Comparison of ENCODE assay signal across 10 mouse cellular contexts in genomic region chr1:190724591-190725380, GRCm38 (mm10).
DNase-seq lines count a peak whose midpoint lies in the region; ATAC-seq lines count a peak whose summit lies in the region.
"Had no signal": no experiment of that assay in that cellular context is flagged by ENCODE, and none has a peak within 500 bp of the region (broad histone marks: within the 10 kb centered on the region; RNA-seq: fewer than 3 reads in every experiment).

No protein-coding gene starts in this region.

- H3K36me3 ChIP-seq in forebrain, embryonic 16.5 days (ENCODE audit: control insufficient read depth, insufficient read depth), result no peaks in the 10 kb centered on the region

- intact Hi-C loops in left cerebral cortex, postnatal 14 days (cut with DNase I), result no loop called here

- H3K27ac ChIP-seq in forebrain, embryonic 16.5 days (ENCODE audit: low read length), result 0 out of 2 replicates have a peak overlapping the region, but pooled peaks have one; percentile 21
- H3K27ac ChIP-seq: stomach, postnatal 0 days had no signal

- H3K4me2 ChIP-seq in forebrain, embryonic 16.5 days (ENCODE audit: low read length), result no peak overlapping the region

- peak; percentile 12 for DNase-seq in layer of hippocampus, adult 9-11 months
- no peak for DNase-seq in layer of hippocampus, adult 9-10 months (ENCODE audit: low spot score)
- DNase-seq in left cerebral cortex, postnatal 14 days (ENCODE audit: low spot score in 2 of 2), result peak; percentile 20 to 43
- DNase-seq in right cerebral cortex, postnatal 10 days (ENCODE audit: low spot score in 2 of 2), result peak; percentile 69 to 79
- DNase-seq in adipocyte (ENCODE audit: low spot score), result no peak
- DNase-seq in lung, postnatal 4 days, result no peak
- DNase-seq: kidney, adult 8-10 months; lung, adult 18-20 months had no signal

- no peaks in the 10 kb centered on the region for H3K9me3 ChIP-seq in forebrain, embryonic 16.5 days (ENCODE audit: control insufficient read depth, low read length)

- H3K27me3 ChIP-seq in forebrain, embryonic 16.5 days (replicated peaks; ENCODE audit: control insufficient read depth, insufficient read depth, low read length), result no peaks in the 10 kb centered on the region

- WGBS in forebrain, embryonic 16.5 days, result 9% methylated on average over 19 of the region's 21 CpGs

- peak; percentile 14 for ATAC-seq in forebrain, embryonic 16.5 days

- H3K9ac ChIP-seq in forebrain, embryonic 16.5 days (replicated peaks; ENCODE audit: low read depth, low read length), result no peak overlapping the region

- H3K4me3 ChIP-seq in forebrain, embryonic 16.5 days (replicated peaks; ENCODE audit: low read length), result no peak overlapping the region

- H3K4me1 ChIP-seq in forebrain, embryonic 16.5 days (replicated peaks; ENCODE audit: control insufficient read depth, insufficient read depth, low read length), result peaks cover 53% of the 10 kb centered on the region

Comparison
In these comparisons a context has a peak if more than half of its experiments do, and no peak if none do; other contexts are left out.
1. DNase-seq: peak in layer of hippocampus, adult 9-11 months (single experiment), left cerebral cortex, postnatal 14 days (2 of 2) and right cerebral cortex, postnatal 10 days (2 of 2); none in layer of hippocampus, adult 9-10 months (single experiment), adipocyte (single experiment) and lung, postnatal 4 days (0 of 2).